Mouse (Mus musculus): ENCODE measurements around the gene 1700042G07Rik. TPM values are rescaled to one million over a fixed set of nuclear protein-coding genes. Genes with fewer than 3 reads are reported as not detected.
A peak's percentile ranks its signal among the peaks of the same experiment; 100 is the strongest.
"Not testable (repeated sequence)": the region's sequence is repeated elsewhere in the genome, so short reads cannot be mapped to it uniquely, and the experiment has no call there.

Gene 1700042G07Rik
- polyA plus RNA-seq, 1 experiment from 2014 or later: not detected

- Histone ChIP-seq H3K4me3 (no peak overlapping the region), H3K27me3 (ENCODE audit: insufficient read depth, poor library complexity, severe bottlenecking) (no peaks in the 10 kb centered on the region), H3K27ac (no peak overlapping the region), H3K9me3 (no peaks in the 10 kb centered on the region), H3K4me1 (replicated peaks) (0 out of 2 replicates have a peak, but pooled peaks cover 4% of the 10 kb centered on the region), H3K36me3 (no peaks in the 10 kb centered on the region)
- no peak for DNase-seq (ENCODE audit: low spot score)
- WGBS: 69% methylated on average over 4 of the region's 4 CpGs
Observed at GRCm38 (mm10) chr4:116192286-116192835, 19.2 kb downstream of the 1700042G07Rik start.

- H3K27me3 ChIP-seq (ENCODE audit: insufficient read depth, poor library complexity, severe bottlenecking): no peaks in the 10 kb centered on the region
- no peak overlapping the region; the same call in 1 of the 2 replicates for H3K27ac ChIP-seq
- 76% methylated on average over 9 of the region's 9 CpGs for WGBS
- no peaks in the 10 kb centered on the region for H3K36me3 ChIP-seq
- no peaks in the 10 kb centered on the region for H3K9me3 ChIP-seq
- no peak for DNase-seq (ENCODE audit: low spot score)
- no peak overlapping the region for H3K4me3 ChIP-seq
- H3K4me1 ChIP-seq (replicated peaks): 0 out of 2 replicates have a peak, but pooled peaks cover 4% of the 10 kb centered on the region
Observed at GRCm38 (mm10) chr4:116193583-116194383, 20.6 kb downstream of the 1700042G07Rik start.

GRCm38 (mm10) chr4:116198422-116198821 is 25.2 kb downstream of the 1700042G07Rik start:
- Histone ChIP-seq H3K36me3 (no peaks in the 10 kb centered on the region), H3K9me3 (no peaks in the 10 kb centered on the region), H3K4me3 (no peak overlapping the region), H3K4me1 (replicated peaks) (no peaks in the 10 kb centered on the region), H3K27me3 (ENCODE audit: insufficient read depth, poor library complexity, severe bottlenecking) (no peaks in the 10 kb centered on the region), H3K27ac (no peak overlapping the region)
- DNase-seq (ENCODE audit: low spot score): no peak
- 89% methylated on average over 2 of the region's 2 CpGs for WGBS

GRCm38 (mm10) chr4:116204422-116204821 is 31.2 kb downstream of the 1700042G07Rik start:
- H3K36me3 ChIP-seq: no peaks in the 10 kb centered on the region
- no peak overlapping the region for H3K27ac ChIP-seq
- WGBS: 68% methylated on average over 3 of the region's 3 CpGs
- H3K9me3 ChIP-seq: no peaks in the 10 kb centered on the region
- no peak overlapping the region for H3K4me3 ChIP-seq
- no peaks in the 10 kb centered on the region for H3K4me1 ChIP-seq (replicated peaks)
- H3K27me3 ChIP-seq (ENCODE audit: insufficient read depth, poor library complexity, severe bottlenecking): no peaks in the 10 kb centered on the region
- DNase-seq (ENCODE audit: low spot score): no peak

GRCm38 (mm10) chr4:116206531-116206930 is 33.4 kb downstream of the 1700042G07Rik start:
- no peak for DNase-seq (ENCODE audit: low spot score)
- no peaks in the 10 kb centered on the region for H3K9me3 ChIP-seq
- WGBS: 88% methylated on average over 4 of the region's 4 CpGs
- no peak overlapping the region for H3K4me3 ChIP-seq
- no peaks in the 10 kb centered on the region for H3K36me3 ChIP-seq
- no peaks in the 10 kb centered on the region for H3K4me1 ChIP-seq (replicated peaks)
- H3K27ac ChIP-seq: no peak overlapping the region
- H3K27me3 ChIP-seq (ENCODE audit: insufficient read depth, poor library complexity, severe bottlenecking): no peaks in the 10 kb centered on the region

GRCm38 (mm10) chr4:116208891-116209290 is 35.7 kb downstream of the 1700042G07Rik start:
- no peaks in the 10 kb centered on the region for H3K4me1 ChIP-seq (replicated peaks)
- no peak for DNase-seq (ENCODE audit: low spot score)
- H3K9me3 ChIP-seq: no peaks in the 10 kb centered on the region
- H3K27me3 ChIP-seq (ENCODE audit: insufficient read depth, poor library complexity, severe bottlenecking): no peaks in the 10 kb centered on the region
- WGBS: 80% methylated on average over 1 of the region's 1 CpGs
- H3K4me3 ChIP-seq: no peak overlapping the region
- H3K36me3 ChIP-seq: no peaks in the 10 kb centered on the region
- H3K27ac ChIP-seq: no peak overlapping the region

- DNase-seq (ENCODE audit: low spot score): no peak
- Histone ChIP-seq H3K4me3 (no peak overlapping the region), H3K9me3 (no peaks in the 10 kb centered on the region), H3K36me3 (no peaks in the 10 kb centered on the region), H3K27ac (no peak overlapping the region), H3K4me1 (replicated peaks) (peaks cover 14% of the 10 kb centered on the region), H3K27me3 (ENCODE audit: insufficient read depth, poor library complexity, severe bottlenecking) (no peaks in the 10 kb centered on the region)
- 90% methylated on average over 2 of the region's 2 CpGs for WGBS
Observed at GRCm38 (mm10) chr4:116215895-116216605, 42.9 kb downstream of the 1700042G07Rik start.

- H3K4me1 ChIP-seq (replicated peaks): peaks cover 14% of the 10 kb centered on the region
- H3K9me3 ChIP-seq: no peaks in the 10 kb centered on the region
- 75% methylated on average over 2 of the region's 2 CpGs for WGBS
- no peak overlapping the region for H3K4me3 ChIP-seq
- H3K27me3 ChIP-seq (ENCODE audit: insufficient read depth, poor library complexity, severe bottlenecking): no peaks in the 10 kb centered on the region
- no peak overlapping the region for H3K27ac ChIP-seq
- no peak for DNase-seq (ENCODE audit: low spot score)
- no peaks in the 10 kb centered on the region for H3K36me3 ChIP-seq
Observed at GRCm38 (mm10) chr4:116217046-116217445, 43.9 kb downstream of the 1700042G07Rik start.

GRCm38 (mm10) chr4:116217661-116218060 is 44.5 kb downstream of the 1700042G07Rik start:
- H3K27ac ChIP-seq; H3K9me3 ChIP-seq; H3K36me3 ChIP-seq; H3K4me3 ChIP-seq; DNase-seq (ENCODE audit: low spot score); H3K27me3 ChIP-seq (ENCODE audit: insufficient read depth, poor library complexity, severe bottlenecking): not testable (repeated sequence)
- 79% methylated on average over 1 of the region's 1 CpGs for WGBS
- peaks cover 14% of the 10 kb centered on the region for H3K4me1 ChIP-seq (replicated peaks)

GRCm38 (mm10) chr4:116219056-116219455 is 45.9 kb downstream of the 1700042G07Rik start:
- Histone ChIP-seq H3K4me3 (no peak overlapping the region), H3K27me3 (ENCODE audit: insufficient read depth, poor library complexity, severe bottlenecking) (no peaks in the 10 kb centered on the region), H3K9me3 (no peaks in the 10 kb centered on the region), H3K27ac (peak overlapping the region; percentile 99; the same call in 1 of the 2 replicates), H3K4me1 (replicated peaks) (peaks cover 19% of the 10 kb centered on the region), H3K36me3 (no peaks in the 10 kb centered on the region)
- WGBS: 89% methylated on average over 1 of the region's 1 CpGs
- no peak for DNase-seq (ENCODE audit: low spot score)

- DNase-seq (ENCODE audit: low spot score): peak; percentile 4
- Histone ChIP-seq H3K27me3 (ENCODE audit: insufficient read depth, poor library complexity, severe bottlenecking) (no peaks in the 10 kb centered on the region), H3K27ac (peak overlapping the region; percentile 99), H3K9me3 (no peaks in the 10 kb centered on the region), H3K4me3 (peak overlapping the region; percentile 65), H3K36me3 (no peaks in the 10 kb centered on the region), H3K4me1 (replicated peaks) (peaks cover 19% of the 10 kb centered on the region)
- 2% methylated on average over 6 of the region's 6 CpGs for WGBS
Observed at GRCm38 (mm10) chr4:116220071-116220650, 47.0 kb downstream of the 1700042G07Rik start.

GRCm38 (mm10) chr4:116220780-116221139 is 47.6 kb downstream of the 1700042G07Rik start:
- 1% methylated on average over 26 of the region's 26 CpGs for WGBS
- DNase-seq (ENCODE audit: low spot score): no peak
- peak overlapping the region; percentile 65 for H3K4me3 ChIP-seq
- H3K27ac ChIP-seq: peak overlapping the region; percentile 99
- H3K9me3 ChIP-seq: no peaks in the 10 kb centered on the region
- peaks cover 19% of the 10 kb centered on the region for H3K4me1 ChIP-seq (replicated peaks)
- no peaks in the 10 kb centered on the region for H3K36me3 ChIP-seq
- no peaks in the 10 kb centered on the region for H3K27me3 ChIP-seq (ENCODE audit: insufficient read depth, poor library complexity, severe bottlenecking)
